Mouse (Mus musculus): ENCODE measurements around the gene Hist2h2bb.

Gene Hist2h2bb

DNA sequence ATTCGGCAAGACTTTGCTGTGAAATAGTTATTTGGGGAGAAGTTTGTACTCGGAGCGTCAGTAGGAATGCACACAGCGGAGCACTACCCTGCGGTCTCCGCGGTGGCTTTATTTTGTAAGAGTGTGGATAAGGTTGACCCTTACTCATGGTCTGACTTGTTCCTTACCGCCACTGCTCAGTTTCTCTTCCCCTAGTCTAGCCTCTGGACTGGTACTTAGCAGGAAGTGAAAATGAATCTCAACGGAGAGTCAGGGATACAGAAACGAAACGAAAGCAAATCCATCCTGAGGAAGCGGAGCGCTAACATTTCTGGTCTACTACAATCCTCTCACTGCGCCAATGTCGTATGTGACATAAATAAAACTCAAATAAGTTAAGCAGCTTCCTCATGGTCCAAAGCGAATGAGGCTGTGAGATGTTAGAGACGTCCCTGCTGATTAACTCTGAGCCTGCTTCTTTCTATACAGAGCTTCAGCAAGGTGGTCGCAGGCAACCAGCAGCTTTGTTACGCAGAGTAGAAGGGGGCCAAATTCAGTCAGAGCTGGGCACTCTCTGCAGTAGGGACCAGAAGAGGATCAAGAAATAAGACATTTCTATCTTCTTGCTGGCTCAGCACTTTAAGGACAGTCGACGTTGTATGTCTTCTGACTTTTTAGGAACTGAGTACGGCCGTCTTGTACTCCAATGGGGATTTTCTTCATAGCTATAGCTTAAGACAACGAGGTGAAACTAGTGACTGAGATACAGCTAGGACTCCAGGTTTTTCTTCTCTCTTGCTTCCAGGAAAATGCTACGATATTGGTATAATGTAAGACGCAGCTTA lies 31.4 kb downstream of the Hist2h2bb start:
- no peak for DNase-seq (ENCODE audit: low spot score)

GRCm38 (mm10) chr3:96302076-96302475 lies 32.5 kb downstream of the Hist2h2bb start:
- no peak for DNase-seq (ENCODE audit: low spot score)

- DNase-seq (ENCODE audit: low spot score): no peak
Measured at GRCm38 (mm10) chr3:96306506-96306905, 37.0 kb downstream of the Hist2h2bb start.

DNA sequence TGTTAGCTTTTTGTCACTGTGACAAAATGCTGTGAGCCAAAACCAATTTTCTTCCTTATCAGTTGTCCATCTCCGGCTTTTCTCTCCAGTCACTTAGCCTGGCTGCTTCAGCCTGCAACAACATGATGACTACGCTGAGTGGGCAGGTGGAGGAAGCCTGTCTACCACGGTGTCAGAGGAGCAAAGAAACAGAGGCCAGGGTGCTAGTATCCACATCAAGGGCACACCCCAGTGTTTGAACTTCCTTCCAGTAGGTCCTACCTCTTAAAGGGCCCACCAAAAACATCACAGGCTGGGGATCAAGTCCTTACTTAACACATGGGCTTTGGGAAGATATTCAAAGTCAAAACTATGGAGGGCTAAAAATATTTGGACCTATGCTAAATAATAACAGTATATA lies 39.9 kb downstream of the Hist2h2bb start:
- no peak for DNase-seq (ENCODE audit: low spot score)

DNA sequence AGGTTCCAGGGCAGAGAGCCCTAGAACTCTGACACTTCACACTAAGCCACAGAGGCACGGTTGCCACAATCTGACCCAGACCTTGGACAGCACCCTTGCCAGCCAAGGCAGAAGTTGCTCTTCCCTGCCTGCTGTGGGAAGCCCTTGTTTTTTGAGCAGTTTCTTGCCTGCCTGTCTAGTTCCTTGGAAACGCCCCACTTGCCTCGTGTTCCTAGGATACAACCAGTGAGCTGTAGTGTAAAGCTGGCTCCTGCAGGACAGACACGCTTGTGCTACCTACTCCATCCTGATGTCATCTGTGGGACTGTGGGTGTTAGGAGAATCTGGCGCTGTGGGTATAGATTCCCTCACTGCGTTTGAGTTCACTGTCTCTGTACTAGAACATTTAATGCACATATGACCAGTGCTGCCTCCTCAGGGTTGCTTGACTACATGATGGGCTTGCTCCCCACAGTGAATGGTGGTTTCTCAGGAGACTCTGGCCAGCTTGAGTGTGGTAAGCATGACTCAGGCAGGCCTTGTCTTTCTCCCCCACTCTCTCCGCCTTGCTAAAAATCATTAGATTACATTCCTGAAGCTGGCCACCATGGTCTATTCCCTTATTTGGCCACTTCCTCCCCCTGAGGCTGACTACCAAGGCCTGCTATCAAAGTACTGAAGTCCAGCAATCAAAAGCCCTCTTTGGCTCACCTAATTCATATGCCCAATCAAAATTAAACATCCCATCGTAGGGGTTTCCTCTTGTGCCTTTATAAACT lies 43.0 kb downstream of the Hist2h2bb start:
- no peak for DNase-seq (ENCODE audit: low spot score)
